Comparison of ENCODE assay signal across 12 mouse cellular contexts in genomic region chr4:137959889-137960665, GRCm38 (mm10). TPM values are rescaled to one million over a fixed set of nuclear protein-coding genes. Genes with fewer than 3 reads are reported as not detected.
DNase-seq lines count a peak whose midpoint lies in the region; ATAC-seq and TF ChIP-seq lines count a peak whose summit lies in the region.
"Had no signal": no experiment of that assay in that cellular context is flagged by ENCODE, and none has a peak within 500 bp of the region (broad histone marks: within the 10 kb centered on the region; RNA-seq: fewer than 3 reads in every experiment).

No protein-coding gene starts in this region.

- no peak for TF ChIP-seq POLR2A in embryonic fibroblast, embryonic 13.5 days (IDR thresholded peaks at IDR 0.05; ENCODE audit: low read depth, low read length)

- H3K27ac ChIP-seq in kidney, postnatal 0 days, result no peak overlapping the region
- no peak overlapping the region for H3K27ac ChIP-seq in embryonic fibroblast, embryonic 13.5 days (ENCODE audit: insufficient read depth, low read length)
- H3K27ac ChIP-seq: forebrain, embryonic 13.5 days had no signal

- no peak for DNase-seq in kidney, postnatal 0 days (ENCODE audit: low spot score)
- no peak for DNase-seq in kidney, postnatal 25 days
- DNase-seq in 416B (ENCODE audit: low read depth), result peak; percentile 27
- DNase-seq in CD4-positive helper T cell, adult 2 months (ENCODE audit: low read depth, low spot score), result peak; percentile 32
- no peak for DNase-seq in thymus, postnatal 0 days (ENCODE audit: low spot score)
- no peak for DNase-seq in thymus, postnatal 25 days
- DNase-seq: cerebellum, postnatal 10 days; kidney, adult 9 months had no signal

- no peak overlapping the region for H3K4me3 ChIP-seq in kidney, postnatal 0 days (replicated peaks; ENCODE audit: low read depth, low read length)
- H3K4me3 ChIP-seq in embryonic fibroblast, embryonic 13.5 days (ENCODE audit: insufficient read depth, low read length), result no peak overlapping the region
- H3K4me3 ChIP-seq: forebrain, embryonic 13.5 days; heart, embryonic 15.5 days had no signal

- peaks cover 48% of the 10 kb centered on the region for H3K36me3 ChIP-seq in kidney, postnatal 0 days (ENCODE audit: insufficient read depth, low read length)

- no peaks in the 10 kb centered on the region for H3K27me3 ChIP-seq in kidney, postnatal 0 days (ENCODE audit: insufficient read depth, low read length)
- H3K27me3 ChIP-seq: forebrain, embryonic 13.5 days; heart, embryonic 15.5 days had no signal

- no peak overlapping the region for H3K9ac ChIP-seq in kidney, postnatal 0 days (ENCODE audit: low read depth, low read length)
- H3K9ac ChIP-seq: forebrain, embryonic 13.5 days; heart, embryonic 15.5 days had no signal

- no peak overlapping the region for H3K4me2 ChIP-seq in kidney, postnatal 0 days (ENCODE audit: low read length)
- H3K4me2 ChIP-seq: forebrain, embryonic 13.5 days; heart, embryonic 15.5 days had no signal

- peak; percentile 63 for TF ChIP-seq CTCF in kidney, postnatal 0 days (IDR thresholded peaks at IDR 0.05; ENCODE audit: low read depth)
- peak; percentile 25; the same call in 1 of the 2 replicates for TF ChIP-seq CTCF in embryonic fibroblast, embryonic 13.5 days (IDR thresholded peaks at IDR 0.05; ENCODE audit: borderline replicate concordance, insufficient read depth, low read length)

- no peaks in the 10 kb centered on the region for H3K9me3 ChIP-seq in kidney, postnatal 0 days (replicated peaks; ENCODE audit: low read length)
- H3K9me3 ChIP-seq: heart, embryonic 15.5 days had no signal

- no peaks in the 10 kb centered on the region for H3K4me1 ChIP-seq in kidney, postnatal 0 days (replicated peaks; ENCODE audit: insufficient read depth, low read length)
- peaks cover 6% of the 10 kb centered on the region for H3K4me1 ChIP-seq in embryonic fibroblast, embryonic 13.5 days (ENCODE audit: control insufficient read depth, insufficient read depth, low read length)

- ATAC-seq in kidney, postnatal 0 days (replicated peaks; ENCODE audit: low FRiP score, low read depth), result no peak
- ATAC-seq: activated CD4-positive, CD25-positive, alpha-beta regulatory T cell, adult 4 months; forebrain, embryonic 13.5 days had no signal

- 87% methylated on average over 13 of the region's 13 CpGs for WGBS in kidney, postnatal 0 days

RNA-seq across cellular contexts. Expression of gene Eif4g3, which starts 32.7 kb away (rescaled TPM):
- 26.6 and 28.6 TPM in 2 replicates for polyA plus RNA-seq in kidney, postnatal 0 days (2015; fragmentation: Nextera tagmentation; extraction: Ambion mirVana)
- polyA plus RNA-seq in embryonic fibroblast, embryonic 13.5 days (2011; ENCODE audit: insufficient read length, low read depth, missing spikeins), result 83.4 and 92.1 TPM in 2 replicates
- 18.8 and 20.8 TPM in 2 replicates for polyA plus RNA-seq in thymus, postnatal 0 days (2015; fragmentation: Nextera tagmentation; extraction: Ambion mirVana)

Comparison
In these comparisons a context has a peak if more than half of its experiments do, and no peak if none do; other contexts are left out.
1. DNase-seq: peak in 416B (single experiment) and CD4-positive helper T cell, adult 2 months (single experiment); none in kidney, postnatal 0 days (single experiment), kidney, postnatal 25 days (0 of 2), thymus, postnatal 0 days (single experiment) and thymus, postnatal 25 days (single experiment).